Mouse (Mus musculus): Measurements from ENCODE around the gene Mr1.
"Not testable (repeated sequence)": the region's sequence is repeated elsewhere in the genome, so short reads cannot be mapped to it uniquely, and the experiment has no call there.

Mr1 gene

GRCm38 (mm10) chr1:155146572-155146980 lies at the start of gene Mr1:
Gene Mr1 (minus strand): TSS chr1:155146814.
- peak; percentile 27 for DNase-seq (ENCODE audit: low read depth, low spot score)

DNA sequence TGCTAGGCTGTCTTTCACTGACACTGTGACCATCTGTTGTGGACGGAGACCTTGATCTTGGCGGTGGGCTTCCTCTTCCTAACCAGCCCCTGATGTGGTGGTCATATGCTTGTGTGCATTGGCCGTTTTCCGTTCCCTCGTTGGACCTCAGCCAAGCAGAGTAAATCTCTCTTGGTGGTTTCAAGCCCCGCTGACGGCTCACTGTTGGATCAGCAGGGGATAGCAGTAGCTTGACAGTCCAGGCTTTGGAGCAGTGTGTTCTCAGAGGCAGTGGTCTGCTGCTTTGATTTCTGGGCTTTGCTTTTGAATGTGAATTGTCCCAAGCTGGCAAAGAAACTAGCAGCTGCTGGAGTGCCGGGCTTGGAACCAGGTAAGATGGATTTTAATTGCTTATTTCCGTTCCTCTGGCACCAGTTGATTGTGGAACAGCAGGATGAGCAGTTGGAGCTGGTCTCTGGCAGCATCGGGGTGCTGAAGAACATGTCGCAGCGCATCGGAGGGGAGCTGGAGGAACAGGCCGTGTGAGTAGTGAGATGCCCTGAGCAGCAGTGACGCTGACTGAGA lies 46.3 kb upstream of the Mr1 start:
- no peak for DNase-seq (ENCODE audit: low read depth, low spot score)

- no peak for DNase-seq (ENCODE audit: low read depth, low spot score)
These were observed 45.1 kb upstream of the Mr1 start for GRCm38 (mm10) chr1:155191671-155192070.

DNA sequence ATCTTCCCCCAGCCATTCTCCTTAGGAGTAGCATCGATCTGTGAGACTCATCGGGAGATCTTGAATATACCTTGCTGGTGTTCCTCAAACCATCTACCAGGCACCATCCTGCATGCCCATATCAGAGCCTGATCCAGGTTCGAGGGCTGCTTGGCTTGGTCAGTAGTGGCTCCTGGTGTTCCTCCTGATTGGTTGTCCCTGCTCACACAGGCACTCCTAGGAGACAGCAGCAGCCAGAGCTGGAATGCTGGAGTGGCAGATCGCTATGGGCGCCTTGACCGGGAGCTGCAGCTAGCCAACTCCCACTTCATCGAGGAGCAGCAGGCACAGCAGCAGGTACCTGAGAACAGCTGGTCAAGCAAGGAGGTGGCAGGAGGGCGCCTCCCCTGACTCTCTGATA lies 44.6 kb upstream of the Mr1 start:
- DNase-seq (ENCODE audit: low read depth, low spot score) = no peak

DNA sequence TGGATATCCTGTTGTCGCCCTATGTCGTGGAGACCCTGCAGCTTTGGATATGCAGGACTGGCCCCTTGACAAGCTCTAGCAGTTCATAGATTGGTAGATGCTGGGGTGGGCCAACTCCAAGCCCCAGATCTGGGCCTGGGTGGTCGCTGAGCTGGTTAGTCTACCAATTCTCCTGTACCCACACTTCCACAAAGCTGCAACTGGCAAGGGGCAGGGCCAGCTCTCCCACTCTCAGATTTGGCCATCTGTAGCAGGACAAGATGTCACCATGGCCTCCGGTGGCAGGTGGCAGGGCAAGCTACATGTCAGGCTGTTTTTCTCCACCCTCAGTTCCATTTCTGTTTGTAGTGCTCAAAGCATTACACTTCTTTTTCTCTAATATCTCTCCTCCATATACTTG lies 42.0 kb upstream of the Mr1 start:
- DNase-seq (ENCODE audit: low read depth, low spot score) = no peak

DNA sequence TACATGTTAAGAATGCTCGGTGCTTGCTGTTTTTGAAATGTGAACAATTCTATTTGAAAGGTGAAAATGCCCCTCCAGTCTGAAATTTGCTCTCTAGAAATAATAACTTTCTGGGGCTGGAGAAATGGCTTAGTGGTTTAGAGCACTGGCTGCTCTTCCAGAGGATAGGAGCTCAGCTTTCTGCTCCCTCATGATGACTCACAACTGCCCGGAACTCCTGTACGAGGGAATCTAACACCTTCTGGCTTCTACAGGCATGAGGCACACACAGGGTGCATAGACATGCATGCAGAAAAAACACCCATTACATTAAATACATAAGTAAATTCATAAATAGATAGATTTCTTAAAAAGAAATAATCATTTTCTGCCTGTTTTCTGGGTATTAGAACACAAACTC lies 37.6 kb upstream of the Mr1 start:
- no peak for DNase-seq (ENCODE audit: low read depth, low spot score)

- no peak for DNase-seq (ENCODE audit: low read depth, low spot score)
These were observed 31.7 kb upstream of the Mr1 start for GRCm38 (mm10) chr1:155178192-155178924.

DNA sequence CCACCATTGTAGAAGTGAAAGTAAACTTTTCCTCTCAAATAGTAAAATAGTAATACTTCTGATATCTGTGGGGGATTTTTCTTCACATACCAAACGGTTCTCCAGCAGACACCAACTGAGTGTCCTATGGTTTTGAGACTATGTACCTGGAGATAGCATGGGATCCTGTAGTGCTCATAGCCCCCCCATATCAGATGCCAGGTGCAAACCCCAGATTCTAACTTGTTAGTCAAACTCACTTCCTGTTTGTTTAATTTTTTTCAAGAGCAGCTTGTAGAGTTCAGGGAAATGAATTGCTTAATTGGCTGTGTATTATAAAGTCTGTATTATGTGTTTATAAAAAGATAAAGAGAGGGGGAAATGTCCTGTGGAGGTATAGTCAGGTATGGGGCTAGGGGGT lies 27.8 kb upstream of the Mr1 start:
- DNase-seq (ENCODE audit: low read depth, low spot score) = no peak

DNA sequence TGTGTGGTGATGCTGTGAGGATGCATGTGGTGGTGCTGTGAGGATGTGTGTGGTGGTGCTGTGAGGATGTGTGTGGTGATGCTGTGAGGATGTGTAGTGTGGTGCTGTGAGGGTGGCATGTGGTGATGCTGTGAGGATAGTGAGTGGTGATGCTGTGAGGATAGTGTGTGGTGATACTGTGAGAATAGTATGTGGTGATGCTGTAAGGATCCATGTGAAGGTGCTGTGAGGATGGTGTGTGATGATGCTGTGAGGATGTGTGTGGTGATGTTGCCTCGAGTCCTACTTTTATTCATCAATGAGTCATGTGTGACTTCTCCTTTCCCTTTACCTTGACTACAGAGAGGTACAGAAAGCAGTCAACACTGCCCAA lies 27.0 kb upstream of the Mr1 start:
- not testable (repeated sequence) for DNase-seq (ENCODE audit: low read depth, low spot score)

DNA sequence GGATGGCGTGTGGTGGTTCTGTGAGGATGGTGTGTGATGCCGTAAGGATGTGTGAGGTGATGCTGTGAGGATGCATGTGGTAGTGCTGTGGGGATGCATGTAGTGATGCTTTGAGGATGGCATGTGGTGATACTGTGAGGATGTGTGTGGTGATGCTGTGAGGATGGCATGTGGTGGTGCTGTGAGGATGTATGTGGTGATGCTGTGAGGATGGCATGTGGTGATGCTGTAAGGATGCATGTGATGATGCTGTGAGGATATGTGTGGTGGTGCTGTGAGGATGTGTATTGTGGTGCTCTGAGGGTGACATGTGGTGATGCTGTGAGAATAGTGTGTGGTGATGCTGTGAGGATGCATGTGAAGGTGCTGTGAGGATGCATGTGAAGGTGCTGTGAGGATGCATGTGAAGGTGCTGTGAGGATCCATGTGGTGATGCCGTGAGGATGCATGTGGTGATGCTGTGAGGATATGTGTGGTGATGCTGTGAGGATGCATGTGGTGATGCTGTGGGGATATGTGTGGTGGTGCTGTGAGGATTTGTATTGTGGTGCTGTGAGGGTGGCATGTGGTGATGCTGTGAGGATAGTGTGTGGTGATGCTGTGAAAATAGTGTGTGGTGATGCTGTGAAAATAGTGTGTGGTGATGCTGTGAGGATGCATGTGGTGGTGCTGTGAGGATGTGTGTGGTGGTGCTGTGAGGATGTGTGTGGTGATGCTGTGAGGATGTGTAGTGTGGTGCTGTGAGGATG lies 26.5 kb upstream of the Mr1 start:
- DNase-seq (ENCODE audit: low read depth, low spot score) = no peak

GRCm38 (mm10) chr1:155169935-155170334 lies 23.3 kb upstream of the Mr1 start:
- no peak for DNase-seq (ENCODE audit: low read depth, low spot score)

DNA sequence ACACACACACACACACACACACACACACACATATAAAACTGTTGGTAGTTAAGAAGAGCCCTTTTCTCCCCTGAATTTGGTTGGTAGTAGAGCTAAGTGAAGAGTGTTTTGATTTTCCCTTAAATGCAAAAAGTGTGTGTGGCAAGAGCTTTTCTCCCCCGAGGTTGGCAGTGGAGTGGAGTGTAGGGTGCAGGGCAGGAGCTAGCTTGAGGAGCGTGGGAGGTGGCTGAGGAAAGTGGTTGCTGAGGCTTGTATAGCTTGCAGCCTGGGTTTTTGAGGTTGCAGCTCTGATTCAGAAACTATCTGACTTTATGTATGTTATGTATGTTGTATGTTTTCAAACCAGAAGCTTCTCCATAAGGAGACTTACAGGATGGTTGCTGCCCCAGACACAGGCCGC lies 20.8 kb upstream of the Mr1 start:
- DNase-seq (ENCODE audit: low read depth, low spot score) = no peak

GRCm38 (mm10) chr1:155158970-155159484 lies 12.4 kb upstream of the Mr1 start:
- DNase-seq (ENCODE audit: low read depth, low spot score) = peak; percentile 32

DNA sequence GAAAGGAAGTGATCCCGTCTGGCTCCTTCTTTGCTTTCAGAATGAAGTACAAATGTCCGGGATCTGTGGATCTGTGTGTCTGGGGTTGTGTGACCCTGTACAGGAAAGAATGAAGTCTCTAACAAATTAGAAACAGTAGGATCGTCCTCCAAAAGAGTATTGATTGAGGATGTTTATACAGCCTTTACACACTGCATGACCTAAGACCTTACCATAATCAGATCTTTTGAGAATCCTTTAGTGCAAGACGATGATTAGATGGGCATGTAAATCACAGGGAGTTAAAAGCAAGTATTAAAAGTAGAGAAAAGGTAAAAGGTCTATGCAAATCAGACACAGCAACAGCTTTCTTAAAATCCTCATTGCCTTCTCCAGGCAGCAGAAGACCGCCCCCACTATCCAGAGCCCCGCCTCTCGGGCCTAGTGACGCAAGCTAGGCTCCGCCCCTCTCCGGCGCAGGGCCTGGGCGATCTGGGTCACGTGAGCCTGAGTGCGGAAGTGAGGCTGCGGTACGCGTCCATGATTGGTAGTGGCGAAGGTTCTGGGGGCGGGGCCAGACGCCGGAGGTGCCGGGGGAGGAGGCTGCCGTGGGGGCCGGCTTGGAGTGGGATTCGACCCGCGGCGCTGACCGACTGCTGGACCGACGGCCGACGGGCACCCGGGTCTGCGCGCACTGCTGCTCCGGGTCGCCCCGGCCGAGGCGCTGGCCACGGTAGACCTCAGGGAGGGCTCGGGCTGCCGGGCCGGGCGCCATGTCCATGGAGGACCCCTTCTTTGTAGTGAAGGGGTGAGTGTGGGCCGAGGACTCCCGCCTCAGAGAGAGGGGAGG lies 11.7 kb upstream of the Mr1 start, which contains the start of gene Stx6:
Gene Stx6, plus strand, starts transcription at position 575 of the 829 bp plus-strand sequence.
- DNase-seq (ENCODE audit: low read depth, low spot score) = peak; percentile 96

GRCm38 (mm10) chr1:155153906-155154305 lies 7.3 kb upstream of the Mr1 start:
- no peak for DNase-seq (ENCODE audit: low read depth, low spot score)

- DNase-seq (ENCODE audit: low read depth, low spot score) = no peak
These were observed 4.2 kb upstream of the Mr1 start for GRCm38 (mm10) chr1:155150821-155151220.

DNA sequence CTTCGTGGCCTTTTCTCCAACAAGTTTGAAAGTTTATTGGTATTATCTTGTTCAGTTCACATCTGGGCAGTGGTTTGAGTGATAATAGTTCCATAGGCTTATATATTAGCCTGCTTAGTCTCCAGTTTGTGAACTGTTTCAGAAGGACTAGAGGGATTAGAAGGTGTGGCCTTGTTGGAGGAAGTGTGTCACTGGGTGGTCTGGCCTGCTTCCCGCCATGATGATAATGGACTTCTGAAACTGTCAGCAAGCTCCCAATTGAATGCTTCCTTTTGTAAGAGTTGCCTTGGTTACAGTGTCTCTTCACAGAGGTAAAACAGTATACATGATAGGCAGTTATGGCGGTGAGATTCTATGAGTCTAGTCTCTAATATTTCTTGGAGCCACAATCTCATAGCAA lies 2.8 kb upstream of the Mr1 start:
- DNase-seq (ENCODE audit: low read depth, low spot score) = no peak

- DNase-seq (ENCODE audit: low read depth, low spot score) = no peak
These were observed 614 bp upstream of the Mr1 start for GRCm38 (mm10) chr1:155147228-155147627.

- no peak for DNase-seq (ENCODE audit: low read depth, low spot score)
These were observed 994 bp downstream of the Mr1 start for GRCm38 (mm10) chr1:155145620-155146019.

GRCm38 (mm10) chr1:155140076-155140475 lies 6.5 kb downstream of the Mr1 start:
- peak; percentile 28 for DNase-seq (ENCODE audit: low read depth, low spot score)

GRCm38 (mm10) chr1:155138795-155139194 lies 7.8 kb downstream of the Mr1 start:
- DNase-seq (ENCODE audit: low read depth, low spot score) = no peak

GRCm38 (mm10) chr1:155134866-155135265 lies 11.7 kb downstream of the Mr1 start:
- no peak for DNase-seq (ENCODE audit: low read depth, low spot score)
